Mouse (Mus musculus): ENCODE data around the gene Foxo6.

GRCm38 (mm10) chr4:120264105-120264504 lies 23.0 kb downstream of the Foxo6 start:
- TF ChIP-seq POLR2A (IDR thresholded peaks at IDR 0.05; ENCODE audit: insufficient read length, low read depth) (no peak), MAX (IDR thresholded peaks at IDR 0.05; ENCODE audit: low read depth) (no peak), POLR2AphosphoS2 (IDR thresholded peaks at IDR 0.05; ENCODE audit: insufficient read length, low read depth) (peak; percentile 3), USF1 (IDR thresholded peaks at IDR 0.05; ENCODE audit: low read depth) (no peak), TCF12 (IDR thresholded peaks at IDR 0.05; ENCODE audit: insufficient read depth, poor library complexity, severe bottlenecking) (no peak), MYOD1 (IDR thresholded peaks at IDR 0.05; ENCODE audit: control insufficient read depth in 1 of 3, insufficient read length in 2 of 3, low read depth in 2 of 3) (no peak), E2F4 (IDR thresholded peaks at IDR 0.05; ENCODE audit: insufficient read depth) (no peak), CEBPB (IDR thresholded peaks at IDR 0.05; ENCODE audit: insufficient read depth, poor library complexity, severe bottlenecking) (no peak), TCF3 (IDR thresholded peaks at IDR 0.05; ENCODE audit: insufficient read length, low read depth) (no peak)
